Mouse (Mus musculus): ENCODE results near the gene Catsperd.

DNA sequence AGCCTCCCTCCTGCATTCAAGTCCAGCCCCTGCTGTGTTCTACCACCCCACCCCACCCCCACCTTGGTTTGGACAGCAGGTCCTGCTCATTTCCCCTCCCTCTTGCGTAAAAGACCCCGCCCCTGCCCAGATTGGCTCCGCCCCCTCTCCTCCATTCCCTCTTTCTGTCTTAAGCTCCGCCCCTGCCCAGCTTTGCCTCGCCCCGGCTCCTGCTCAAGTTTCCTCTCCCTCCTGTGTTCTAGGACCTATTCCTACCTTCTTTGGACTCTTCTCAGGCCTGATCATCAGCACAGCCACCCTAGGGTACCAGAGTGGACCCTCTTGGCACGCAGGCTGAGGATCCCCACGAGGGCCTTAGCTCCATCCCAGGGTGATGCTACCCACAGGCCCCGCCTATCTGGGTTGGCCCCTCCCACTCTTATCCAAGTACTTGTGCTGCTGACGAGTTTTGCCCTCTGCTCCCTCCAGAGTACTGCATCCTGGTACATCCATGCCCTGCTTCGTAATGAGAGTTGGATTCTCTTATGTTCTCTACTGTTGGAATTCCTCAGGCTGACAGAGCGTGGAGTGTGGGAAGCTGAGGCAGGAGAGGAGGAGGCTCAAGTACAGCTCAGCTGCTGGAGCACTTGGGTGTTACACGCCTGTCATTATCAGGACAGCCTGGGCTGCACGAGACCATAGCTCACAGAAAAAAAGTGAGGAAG is 15.9 kb upstream of the Catsperd start:
- no peak for TF ChIP-seq POLR2A (IDR thresholded peaks at IDR 0.05; ENCODE audit: borderline replicate concordance, insufficient read depth, low read length)
- no peak for TF ChIP-seq CTCF (IDR thresholded peaks at IDR 0.05; ENCODE audit: borderline replicate concordance, insufficient read depth, low read depth, low read length)

Measured in cerebellum, adult 2 months (tissue).